Mouse (Mus musculus): ENCODE results near the gene Slc25a27.

The Slc25a27 gene

GRCm38 (mm10) chr17:43646925-43647324, 20.1 kb downstream of the Slc25a27 start:
- no peak for DNase-seq (ENCODE audit: low spot score)

GRCm38 (mm10) chr17:43645136-43645535, 21.9 kb downstream of the Slc25a27 start:
- DNase-seq (ENCODE audit: low spot score), result no peak

- no peak for DNase-seq (ENCODE audit: low spot score)
These were observed 22.6 kb downstream of the Slc25a27 start for GRCm38 (mm10) chr17:43644375-43644774.

- DNase-seq (ENCODE audit: low spot score), result no peak
These were observed 23.8 kb downstream of the Slc25a27 start for GRCm38 (mm10) chr17:43643191-43643590.

GRCm38 (mm10) chr17:43640825-43641224, 26.2 kb downstream of the Slc25a27 start:
- DNase-seq (ENCODE audit: low spot score), result no peak

- no peak for DNase-seq (ENCODE audit: low spot score)
These were observed 29.9 kb downstream of the Slc25a27 start for GRCm38 (mm10) chr17:43637146-43637545.

- no peak for DNase-seq (ENCODE audit: low spot score)
These were observed 36.6 kb downstream of the Slc25a27 start for GRCm38 (mm10) chr17:43630427-43630760.

- no peak for DNase-seq (ENCODE audit: low spot score)
These were observed 37.3 kb downstream of the Slc25a27 start, which contains the start of gene Tdrd6 for GRCm38 (mm10) chr17:43629496-43630426. Gene Tdrd6, minus strand, starts transcription at chr17:43630299.

GRCm38 (mm10) chr17:43629026-43629495, 38.0 kb downstream of the Slc25a27 start:
- DNase-seq (ENCODE audit: low spot score), result no peak

GRCm38 (mm10) chr17:43628246-43628645, 38.8 kb downstream of the Slc25a27 start:
- DNase-seq (ENCODE audit: low spot score), result no peak

- DNase-seq (ENCODE audit: low spot score), result no peak
These were observed 44.9 kb downstream of the Slc25a27 start for GRCm38 (mm10) chr17:43622076-43622475.

- DNase-seq (ENCODE audit: low spot score), result no peak
These were observed 47.9 kb downstream of the Slc25a27 start for GRCm38 (mm10) chr17:43619156-43619555.

GRCm38 (mm10) chr17:43612221-43612620, 54.8 kb downstream of the Slc25a27 start:
- DNase-seq (ENCODE audit: low spot score), result no peak

- no peak for DNase-seq (ENCODE audit: low spot score)
These were observed 55.4 kb downstream of the Slc25a27 start for GRCm38 (mm10) chr17:43611586-43611985.

- no peak for DNase-seq (ENCODE audit: low spot score)
These were observed 60.3 kb downstream of the Slc25a27 start for GRCm38 (mm10) chr17:43606704-43607103.

- no peak for DNase-seq (ENCODE audit: low spot score)
These were observed 68.3 kb downstream of the Slc25a27 start for GRCm38 (mm10) chr17:43598706-43599105.

- DNase-seq (ENCODE audit: low spot score), result no peak
These were observed 69.3 kb downstream of the Slc25a27 start for GRCm38 (mm10) chr17:43597742-43598141.

- no peak for DNase-seq (ENCODE audit: low spot score)
These were observed 74.4 kb downstream of the Slc25a27 start for GRCm38 (mm10) chr17:43592296-43593291.

Data from ovary, adult 18-20 months (tissue).